Comparison of ENCODE assay signal across 9 mouse cellular contexts in the genomic region with DNA sequence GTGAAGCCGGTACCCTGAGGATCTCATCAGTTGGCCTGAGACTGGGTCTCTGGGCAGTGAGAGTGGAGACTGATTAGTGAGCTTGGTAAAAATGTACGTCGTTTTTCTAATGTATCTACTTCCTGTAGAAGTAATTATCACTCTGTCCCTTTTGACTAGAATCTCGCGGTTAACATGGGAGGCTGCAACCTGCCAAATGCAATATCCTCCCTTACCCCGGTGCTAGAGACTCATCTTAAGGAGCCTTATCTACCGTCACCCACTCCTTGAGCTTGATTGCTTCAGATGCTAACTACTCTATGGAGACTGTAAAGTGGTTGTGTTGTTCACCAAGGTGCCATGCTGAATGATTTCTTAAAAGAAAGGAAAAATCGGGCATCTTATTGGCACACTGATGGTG. TPM values are rescaled to one million over a fixed set of nuclear protein-coding genes. Genes with fewer than 3 reads are reported as not detected.
DNase-seq lines count a peak whose midpoint lies in the region; ATAC-seq and TF ChIP-seq lines count a peak whose summit lies in the region.
"Had no signal": no experiment of that assay in that cellular context is flagged by ENCODE, and none has a peak within 500 bp of the region (broad histone marks: within the 10 kb centered on the region; RNA-seq: fewer than 3 reads in every experiment).

No protein-coding gene starts in this region.

- peak overlapping the region; percentile 98 for H3K4me2 ChIP-seq in liver, embryonic 12.5 days
- peak overlapping the region; percentile 99 for H3K4me2 ChIP-seq in stomach, embryonic 16.5 days (ENCODE audit: low read depth, low read length)

- H3K4me1 ChIP-seq in thymus, adult 2 months (replicated peaks; ENCODE audit: control insufficient read depth, insufficient read depth, low read length) = peaks cover 20% of the 10 kb centered on the region
- peaks cover 32% of the 10 kb centered on the region for H3K4me1 ChIP-seq in liver, embryonic 12.5 days
- H3K4me1 ChIP-seq in stomach, embryonic 16.5 days (ENCODE audit: control insufficient read depth, insufficient read depth, low read length) = peaks cover 11% of the 10 kb centered on the region

- no peaks in the 10 kb centered on the region for H3K27me3 ChIP-seq in thymus, adult 2 months (ENCODE audit: control insufficient read depth, insufficient read depth, low read length)
- H3K27me3 ChIP-seq in liver, embryonic 12.5 days (replicated peaks) = peaks cover 49% of the 10 kb centered on the region
- no peaks in the 10 kb centered on the region for H3K27me3 ChIP-seq in stomach, embryonic 16.5 days (ENCODE audit: control insufficient read depth, insufficient read depth, low read length)

- DNase-seq in gastrocnemius, adult 2 months = no peak
- no peak for DNase-seq in gastrocnemius, postnatal 4 days (ENCODE audit: low spot score in 2 of 2)
- peak; percentile 15 for DNase-seq in thymus, adult 2 months
- DNase-seq in thymus, adult 18-20 months = no peak
- DNase-seq in right cerebral cortex, postnatal 36 days (ENCODE audit: low spot score in 2 of 2) = no peak
- DNase-seq in layer of hippocampus, adult 18-20 months (ENCODE audit: low spot score in 2 of 2) = no peak
- DNase-seq: heart, postnatal 4 days had no signal

- ATAC-seq in liver, embryonic 12.5 days = no peak
- no peak for ATAC-seq in stomach, embryonic 16.5 days (ENCODE audit: insufficient read depth, low FRiP score)

- intact Hi-C loops in gastrocnemius, adult 2 months (cut with DNase I) = loop anchor here (5.0 to 10.0 kb wide), 2 partner anchors 119 to 207 kb away; no protein-coding TSS in a partner anchor

- peak overlapping the region; percentile 87 for H3K4me3 ChIP-seq in gastrocnemius, adult 2 months
- H3K4me3 ChIP-seq in thymus, adult 2 months (ENCODE audit: control insufficient read depth, insufficient read depth, low read length) = no peak overlapping the region; the same call in 1 of the 2 replicates
- H3K4me3 ChIP-seq in liver, embryonic 12.5 days = peak overlapping the region; percentile 77
- H3K4me3 ChIP-seq in stomach, embryonic 16.5 days (replicated peaks; ENCODE audit: low read length) = peak overlapping the region; percentile 89

- H3K36me3 ChIP-seq in thymus, adult 2 months (ENCODE audit: control insufficient read depth, insufficient read depth, low read length) = no peaks in the 10 kb centered on the region
- H3K36me3 ChIP-seq in liver, embryonic 12.5 days = no peaks in the 10 kb centered on the region
- no peaks in the 10 kb centered on the region for H3K36me3 ChIP-seq in stomach, embryonic 16.5 days (ENCODE audit: control insufficient read depth, insufficient read depth, low read length)

- TF ChIP-seq CTCF in gastrocnemius, adult 2 months (IDR thresholded peaks at IDR 0.05) = no peak
- no peak for TF ChIP-seq CTCF in thymus, adult 2 months (IDR thresholded peaks at IDR 0.05; ENCODE audit: borderline replicate concordance, control insufficient read depth, extremely low read depth, insufficient read depth, low read length, poor library complexity)

- WGBS in thymus, adult 2 months = 25% methylated on average over 8 of the region's 8 CpGs
- 10% methylated on average over 8 of the region's 8 CpGs for WGBS in liver, embryonic 12.5 days (ENCODE audit: insufficient replicate concordance)
- 55% methylated on average over 8 of the region's 8 CpGs for WGBS in stomach, embryonic 16.5 days

- no peak for TF ChIP-seq POLR2A in thymus, adult 2 months (IDR thresholded peaks at IDR 0.05; ENCODE audit: control insufficient read depth, extremely low read depth, insufficient read depth, low read length, poor library complexity)

- peak overlapping the region; percentile 97 for H3K27ac ChIP-seq in gastrocnemius, adult 2 months
- no peak overlapping the region for H3K27ac ChIP-seq in thymus, adult 2 months (ENCODE audit: control insufficient read depth, insufficient read depth, low read length)
- H3K27ac ChIP-seq in liver, embryonic 12.5 days = no peak overlapping the region
- H3K27ac ChIP-seq in stomach, embryonic 16.5 days (ENCODE audit: low read length) = no peak overlapping the region

- no peaks in the 10 kb centered on the region for H3K9me3 ChIP-seq in liver, embryonic 12.5 days (replicated peaks)
- no peaks in the 10 kb centered on the region for H3K9me3 ChIP-seq in stomach, embryonic 16.5 days (replicated peaks; ENCODE audit: control insufficient read depth, low read length)

- H3K9ac ChIP-seq in liver, embryonic 12.5 days = no peak overlapping the region
- H3K9ac ChIP-seq in stomach, embryonic 16.5 days (ENCODE audit: low read length) = peak overlapping the region; percentile 35; the same call in 1 of the 2 replicates

RNA-seq across cellular contexts. Expression of a gene that starts 1.4 kb away (rescaled TPM):
- under 1 TPM; 0.39 to 0.69 TPM for total RNA-seq in gastrocnemius, adult 2 months (2021)
- total RNA-seq in gastrocnemius, postnatal 4 days (2021) = 1 to 10 TPM; 1.4 to 8.0 TPM
- 0.40 and 3.3 TPM in 2 replicates for polyA plus RNA-seq in thymus, adult 2 months (2012; rRNA removed)
- polyA plus RNA-seq in liver, embryonic 12.5 days (2016; fragmentation: Nextera tagmentation; extraction: Ambion mirVana) = 36.3 and 36.7 TPM in 2 replicates
- polyA plus RNA-seq in stomach, embryonic 16.5 days (2015; fragmentation: Nextera tagmentation; extraction: Ambion mirVana) = 22.7 and 27.2 TPM in 2 replicates
- total RNA-seq in layer of hippocampus, adult 18-20 months (2021) = under 1 TPM; 0.66 to 0.99 TPM

RNA-seq across cellular contexts. Expression of a gene that starts 1.9 kb away (rescaled TPM):
- 10 to 100 TPM; 54.9 to 57.8 TPM for total RNA-seq in gastrocnemius, adult 2 months (2021)
- 10 to 100 TPM; 41.0 to 46.1 TPM for total RNA-seq in gastrocnemius, postnatal 4 days (2021)
- polyA plus RNA-seq in thymus, adult 2 months (2012; rRNA removed) = 11.0 and 12.2 TPM in 2 replicates
- 6.4 and 7.5 TPM in 2 replicates for polyA plus RNA-seq in liver, embryonic 12.5 days (2016; fragmentation: Nextera tagmentation; extraction: Ambion mirVana)
- polyA plus RNA-seq in stomach, embryonic 16.5 days (2015; fragmentation: Nextera tagmentation; extraction: Ambion mirVana) = 6.5 and 6.9 TPM in 2 replicates
- total RNA-seq in layer of hippocampus, adult 18-20 months (2021) = 100 to 1,000 TPM; 222 to 240 TPM
